Mouse (Mus musculus) midbrain, embryonic 13.5 days (tissue): ENCODE measurements around the gene Gstm5. TPM values are rescaled to one million over a fixed set of nuclear protein-coding genes. Genes with fewer than 3 reads are reported as not detected.
A peak's percentile ranks its signal among the peaks of the same experiment; 100 is the strongest.

Experiments
- ATAC-seq: fragments of 200-750 bp; cut with Nextera tagmentation; 2 replicates; pipeline ENCODE4 v1.8.0; 2017; ENCODE audit warnings: mild to moderate bottlenecking, moderate TSS enrichment, moderate library complexity
- H3K27ac ChIP-seq: fragments of 300-500 bp; sonication (generic); 2 replicates; pipeline ENCODE4 v1.5.1; 2015; ENCODE audit warnings: inconsistent platforms, mild to moderate bottlenecking, moderate library complexity
- H3K27me3 ChIP-seq: fragments of 300-500 bp; sonication (generic); 2 replicates; pipeline ENCODE4 v1.6.1; 2015; ENCODE audit warnings: mild to moderate bottlenecking, inconsistent platforms
- H3K36me3 ChIP-seq: fragments of 300-500 bp; sonication (generic); 2 replicates; pipeline ENCODE4 v1.6.1; 2015; ENCODE audit warnings: mild to moderate bottlenecking, inconsistent platforms
- H3K4me1 ChIP-seq: fragments of 300-500 bp; sonication (generic); replicated peaks from 2 replicates; pipeline ENCODE4 v1.6.1; 2015; ENCODE audit warnings: inconsistent platforms
- H3K4me2 ChIP-seq: fragments of 300-500 bp; sonication (generic); replicated peaks from 2 replicates; pipeline ENCODE4 v1.6.1; 2015; ENCODE audit warnings: moderate library complexity, mild to moderate bottlenecking, inconsistent platforms
- H3K4me3 ChIP-seq: fragments of 300-500 bp; sonication (generic); replicated peaks from 2 replicates; pipeline ENCODE4 v1.5.1; 2015; ENCODE audit warnings: mild to moderate bottlenecking, inconsistent platforms
- H3K9ac ChIP-seq: fragments of 300-500 bp; sonication (generic); replicated peaks from 2 replicates; pipeline ENCODE4 v1.6.1; 2015; ENCODE audit warnings: mild to moderate bottlenecking, inconsistent platforms
- H3K9me3 ChIP-seq: fragments of 300-500 bp; sonication (generic); 2 replicates; pipeline ENCODE4 v1.6.1; 2016; ENCODE audit warnings: mild to moderate bottlenecking, inconsistent platforms
- WGBS: fragments of 180-500 bp; shearing (Covaris S2); methylation state at CpG from one replicate; pipeline ENCODE4 v1.1.7; 2015; 5-methylcytosine and 5-hydroxymethylcytosine counted together
- polyA plus RNA-seq: library from polyadenylated mRNA; unstranded; fragments of >200 nt; fragmentation: Nextera tagmentation; extraction: Ambion mirVana; gene quantifications from 2 replicates; pipeline ENCODE4 v1.2.1, GENCODE M21; 2015

Gene Gstm5
- polyA plus RNA-seq: 236 and 245 TPM in 2 replicates

DNA sequence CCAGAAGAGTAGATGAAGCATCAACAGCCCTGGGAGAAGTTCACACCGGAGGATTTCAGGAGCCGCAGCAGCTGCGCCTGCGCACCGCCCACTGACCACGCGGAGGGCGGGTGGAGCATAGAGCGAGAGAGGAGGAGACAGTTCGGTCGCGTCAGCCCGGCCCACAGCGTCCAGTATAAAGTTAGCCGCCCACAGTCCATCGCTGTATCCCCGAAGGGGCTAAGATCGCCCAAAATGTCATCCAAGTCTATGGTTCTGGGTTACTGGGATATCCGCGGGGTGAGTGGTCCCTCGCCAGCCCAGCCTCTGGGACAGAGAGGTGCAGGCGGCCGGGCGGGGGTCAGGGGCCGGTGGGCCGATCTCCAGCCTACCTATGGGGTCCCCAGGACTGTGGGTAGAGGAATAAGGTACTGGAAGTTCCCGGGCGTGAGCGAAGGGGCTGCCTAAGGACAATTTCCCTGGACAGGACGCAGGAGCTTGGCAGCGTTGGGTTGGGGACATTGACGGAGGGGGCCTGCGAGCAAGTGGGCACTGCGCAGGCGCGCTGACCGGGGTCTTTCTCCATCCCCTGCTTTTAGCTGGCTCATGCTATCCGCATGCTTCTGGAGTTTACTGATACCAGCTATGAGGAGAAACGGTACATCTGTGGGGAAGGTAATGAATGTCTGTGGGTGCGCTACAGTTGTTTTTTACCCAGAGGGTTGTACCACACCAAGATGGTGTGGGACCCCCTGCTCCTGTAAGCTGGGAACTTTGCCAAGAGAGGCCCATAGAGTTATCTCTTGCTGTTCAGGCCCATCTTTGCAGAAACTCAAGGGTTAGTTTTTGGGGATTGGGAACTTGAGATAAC is at the start of gene Gstm5:
TSS of gene Gstm5 (plus strand) at position 102 of the 850 bp plus-strand sequence.
- peaks cover 12% of the 10 kb centered on the region for H3K4me1 ChIP-seq
- H3K4me3 ChIP-seq: peak within 1 kb of the TSS; percentile 69
- no peaks in the 10 kb centered on the region for H3K27me3 ChIP-seq
- no peaks in the 10 kb centered on the region for H3K9me3 ChIP-seq
- H3K27ac ChIP-seq: peak within 1 kb of the TSS; percentile 71
- H3K9ac ChIP-seq: peak within 1 kb of the TSS; percentile 81
- 5% methylated on average over 39 of the region's 40 CpGs for WGBS
- peak; percentile 97 for ATAC-seq
- H3K36me3 ChIP-seq: peaks cover 15% of the 10 kb centered on the region
- peak within 1 kb of the TSS; percentile 67 for H3K4me2 ChIP-seq

DNA sequence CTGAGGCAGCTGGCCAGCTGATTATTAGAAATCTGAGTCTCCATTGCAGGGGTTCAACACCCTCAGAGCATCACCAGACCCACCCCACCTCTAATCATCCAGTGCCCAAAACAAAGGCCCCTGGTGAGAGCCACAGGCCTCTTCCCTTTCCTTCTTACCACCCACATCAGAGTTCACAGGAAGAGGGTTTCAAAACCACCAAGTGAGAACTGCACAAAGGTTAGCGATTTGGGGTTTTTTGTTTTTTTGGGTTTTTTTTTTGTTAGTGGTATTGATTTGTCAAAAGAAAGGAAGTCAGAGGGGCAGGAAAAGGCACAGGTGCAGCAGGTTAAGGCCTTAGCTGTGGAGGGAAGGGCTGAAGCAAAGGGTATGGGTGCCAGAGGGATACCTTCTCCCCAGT is 49.4 kb upstream of the Gstm5 start:
- H3K4me1 ChIP-seq: peaks cover 40% of the 10 kb centered on the region
- ATAC-seq: no peak
- no peak overlapping the region for H3K4me3 ChIP-seq
- WGBS: 90% methylated on average over 1 of the region's 1 CpGs
- H3K27me3 ChIP-seq: no peaks in the 10 kb centered on the region
- no peaks in the 10 kb centered on the region for H3K36me3 ChIP-seq
- no peaks in the 10 kb centered on the region for H3K9me3 ChIP-seq
- no peak overlapping the region for H3K9ac ChIP-seq
- no peak overlapping the region for H3K27ac ChIP-seq
- no peak overlapping the region for H3K4me2 ChIP-seq

DNA sequence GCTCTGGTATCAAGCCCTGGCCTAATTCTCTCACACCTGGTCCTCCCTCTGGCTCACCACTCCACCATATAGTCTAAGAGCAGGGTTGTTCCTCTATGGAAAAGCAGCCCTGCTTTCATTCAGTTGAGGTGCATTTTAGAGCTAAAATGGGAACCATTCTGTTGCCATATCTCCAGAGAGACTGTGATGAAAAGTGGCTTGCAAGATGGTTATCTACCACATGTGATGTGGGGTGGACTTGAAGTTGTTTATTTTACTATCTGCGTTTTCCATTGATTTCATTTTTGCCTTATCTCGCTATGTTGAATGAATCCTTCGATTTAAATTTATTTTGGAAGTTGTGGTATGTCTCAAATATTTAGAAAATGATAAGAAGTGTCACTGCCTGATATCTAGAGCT is 48.8 kb upstream of the Gstm5 start:
- H3K27me3 ChIP-seq: no peaks in the 10 kb centered on the region
- H3K36me3 ChIP-seq: no peaks in the 10 kb centered on the region
- H3K9me3 ChIP-seq: no peaks in the 10 kb centered on the region
- no peak overlapping the region for H3K4me2 ChIP-seq
- no peak overlapping the region for H3K27ac ChIP-seq
- no peak overlapping the region for H3K9ac ChIP-seq
- peaks cover 40% of the 10 kb centered on the region for H3K4me1 ChIP-seq
- ATAC-seq: no peak
- WGBS: 93% methylated on average over 3 of the region's 3 CpGs
- H3K4me3 ChIP-seq: no peak overlapping the region

DNA sequence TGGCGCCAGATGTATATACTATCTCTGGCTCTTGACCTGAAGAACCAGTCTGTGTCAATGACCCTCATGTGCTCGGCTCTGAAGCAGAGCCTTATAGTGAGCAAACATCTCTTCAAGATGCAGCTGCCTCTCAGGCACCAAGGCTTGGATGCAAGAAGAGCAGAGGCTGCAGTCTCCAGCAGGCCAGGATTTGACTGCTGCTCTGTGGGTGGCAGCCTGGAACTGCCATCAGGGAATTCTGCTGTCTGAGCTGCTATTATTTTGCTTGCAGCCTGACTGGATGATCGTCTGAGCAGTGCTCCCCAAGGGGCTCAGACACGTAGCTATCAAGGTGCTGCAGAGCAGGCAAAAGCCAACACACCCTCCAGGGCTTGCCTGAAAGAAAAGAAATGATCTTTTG is 47.5 kb upstream of the Gstm5 start:
- Histone ChIP-seq H3K27ac (no peak overlapping the region), H3K36me3 (no peaks in the 10 kb centered on the region), H3K4me1 (peaks cover 40% of the 10 kb centered on the region), H3K9ac (no peak overlapping the region), H3K27me3 (no peaks in the 10 kb centered on the region), H3K9me3 (no peaks in the 10 kb centered on the region), H3K4me2 (no peak overlapping the region), H3K4me3 (no peak overlapping the region)
- ATAC-seq: no peak
- 36% methylated on average over 4 of the region's 4 CpGs for WGBS

DNA sequence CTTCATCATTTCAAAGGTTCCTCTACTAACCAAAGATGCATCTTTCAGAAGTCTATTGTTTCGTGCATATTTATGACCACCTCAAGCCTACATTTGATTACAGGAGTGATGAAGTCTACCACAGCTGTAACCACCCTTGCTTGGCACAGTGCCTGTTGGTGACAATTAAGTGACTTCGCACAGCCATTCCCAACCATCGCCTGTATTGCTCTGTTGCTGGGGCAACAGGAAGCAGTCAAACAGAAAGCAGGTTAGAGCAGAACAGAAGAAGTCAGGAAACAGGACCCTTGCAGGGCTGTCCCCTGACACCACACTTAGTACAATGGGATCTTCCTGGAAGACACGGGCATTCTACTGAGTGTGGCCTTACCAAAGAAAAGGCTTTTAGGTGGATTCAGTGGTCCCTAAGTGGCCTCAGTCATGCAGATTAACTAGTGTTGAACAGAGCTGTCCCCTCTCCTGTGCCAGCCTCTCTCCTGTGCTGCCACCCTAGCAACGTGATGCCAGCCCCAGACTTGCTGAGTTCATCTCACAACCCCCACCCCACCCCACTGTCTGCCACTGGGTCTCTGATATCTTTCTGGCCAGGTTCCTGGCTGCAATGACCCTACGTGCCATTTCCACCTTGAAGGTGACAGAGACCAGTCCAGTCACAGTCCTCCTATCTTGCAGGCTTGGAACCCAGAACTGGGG is 46.5 kb upstream of the Gstm5 start:
- ATAC-seq: peak; percentile 15
- H3K9ac ChIP-seq: no peak overlapping the region
- H3K9me3 ChIP-seq: no peaks in the 10 kb centered on the region

DNA sequence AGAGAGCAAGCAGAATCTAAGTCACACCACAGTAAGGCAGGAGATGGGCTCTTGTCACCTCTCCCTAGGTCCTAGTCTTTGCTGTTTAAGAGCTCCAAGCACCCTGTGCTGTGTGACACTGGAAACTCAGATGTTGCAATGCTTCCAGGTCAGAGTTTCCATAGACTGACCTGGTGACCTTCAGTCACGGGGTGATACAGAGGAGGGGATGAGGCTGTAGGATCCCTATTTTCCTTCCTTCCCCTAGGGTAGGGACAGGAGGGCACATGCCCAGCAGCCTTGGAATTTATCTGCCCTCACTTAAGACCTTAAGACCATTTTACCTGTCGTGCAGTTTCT is 46.0 kb upstream of the Gstm5 start:
- no peak overlapping the region for H3K27ac ChIP-seq
- ATAC-seq: no peak
- H3K9me3 ChIP-seq: no peaks in the 10 kb centered on the region
- no peak overlapping the region for H3K4me2 ChIP-seq
- H3K36me3 ChIP-seq: no peaks in the 10 kb centered on the region
- H3K27me3 ChIP-seq: no peaks in the 10 kb centered on the region
- no peak overlapping the region for H3K4me3 ChIP-seq
- H3K9ac ChIP-seq: no peak overlapping the region
- peaks cover 33% of the 10 kb centered on the region for H3K4me1 ChIP-seq
- WGBS: 86% methylated on average over 2 of the region's 2 CpGs

More for the DNA sequence above, 46.5 kb upstream of the Gstm5 start:
- H3K4me3 ChIP-seq: no peak overlapping the region
- no peaks in the 10 kb centered on the region for H3K27me3 ChIP-seq
- no peaks in the 10 kb centered on the region for H3K36me3 ChIP-seq
- H3K4me1 ChIP-seq: peaks cover 38% of the 10 kb centered on the region
- H3K4me2 ChIP-seq: no peak overlapping the region
- 55% methylated on average over 6 of the region's 6 CpGs for WGBS
- H3K27ac ChIP-seq: peak overlapping the region; percentile 3; the same call in 1 of the 2 replicates

DNA sequence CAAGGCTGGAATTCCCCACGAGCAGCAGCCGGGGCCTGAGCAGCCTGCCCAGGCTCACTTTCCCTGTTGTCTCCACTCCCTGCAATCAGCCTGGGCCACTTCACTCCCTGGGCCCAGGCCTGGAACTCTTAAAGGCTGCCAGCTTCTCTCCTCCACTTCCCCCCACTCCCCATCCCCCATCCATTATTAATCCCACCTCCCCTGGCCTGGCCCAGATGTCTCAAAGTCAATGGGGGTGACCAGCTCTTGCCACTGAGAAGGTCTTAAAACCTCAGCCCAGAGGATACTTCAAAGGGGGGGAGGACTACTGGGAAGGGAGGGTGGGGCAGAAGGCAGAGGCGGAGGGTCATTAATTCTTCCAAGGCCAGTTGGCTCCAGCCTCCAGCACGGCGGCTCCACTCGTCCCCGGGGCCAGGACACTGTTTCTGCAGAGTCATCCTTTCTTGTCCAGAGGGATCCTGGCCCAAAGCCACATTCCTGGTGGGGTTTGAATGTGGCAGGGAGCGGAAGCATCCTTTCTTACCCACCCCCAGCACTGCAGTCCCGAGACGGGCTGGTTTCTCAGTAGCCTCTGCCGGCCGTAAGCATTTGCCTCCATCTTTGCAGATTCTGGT is 45.1 kb upstream of the Gstm5 start:
- Histone ChIP-seq H3K36me3 (no peaks in the 10 kb centered on the region), H3K4me2 (peak overlapping the region; percentile 34), H3K27me3 (no peaks in the 10 kb centered on the region), H3K4me1 (peaks cover 31% of the 10 kb centered on the region), H3K9ac (no peak overlapping the region), H3K9me3 (no peaks in the 10 kb centered on the region), H3K4me3 (peak overlapping the region; percentile 3), H3K27ac (peak overlapping the region; percentile 47)
- 13% methylated on average over 12 of the region's 12 CpGs for WGBS
- peak; percentile 47 for ATAC-seq

DNA sequence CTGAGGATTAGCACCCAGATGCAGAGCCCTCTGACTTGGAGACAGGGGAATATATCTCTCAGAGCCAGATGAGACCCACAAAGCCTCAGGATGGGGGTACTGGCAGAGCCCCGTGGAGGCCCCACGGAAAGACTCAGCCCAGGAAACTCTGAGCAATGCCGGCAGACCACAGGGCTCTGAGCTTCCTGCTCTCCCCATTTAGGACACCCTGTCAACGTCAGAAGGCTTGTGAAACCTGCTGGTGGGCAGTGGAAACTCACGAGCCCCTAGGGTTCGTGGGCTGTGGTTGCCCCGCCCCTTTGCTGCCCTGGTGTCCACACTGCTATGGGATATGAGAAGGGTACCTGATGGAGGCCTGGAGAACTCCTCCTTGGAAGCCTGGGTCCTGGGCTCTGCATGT is 42.8 kb upstream of the Gstm5 start:
- 67% methylated on average over 7 of the region's 7 CpGs for WGBS
- Histone ChIP-seq H3K4me2 (no peak overlapping the region), H3K9me3 (no peaks in the 10 kb centered on the region), H3K4me3 (no peak overlapping the region), H3K9ac (no peak overlapping the region), H3K36me3 (no peaks in the 10 kb centered on the region), H3K27ac (no peak overlapping the region), H3K4me1 (peaks cover 31% of the 10 kb centered on the region), H3K27me3 (no peaks in the 10 kb centered on the region)
- no peak for ATAC-seq

DNA sequence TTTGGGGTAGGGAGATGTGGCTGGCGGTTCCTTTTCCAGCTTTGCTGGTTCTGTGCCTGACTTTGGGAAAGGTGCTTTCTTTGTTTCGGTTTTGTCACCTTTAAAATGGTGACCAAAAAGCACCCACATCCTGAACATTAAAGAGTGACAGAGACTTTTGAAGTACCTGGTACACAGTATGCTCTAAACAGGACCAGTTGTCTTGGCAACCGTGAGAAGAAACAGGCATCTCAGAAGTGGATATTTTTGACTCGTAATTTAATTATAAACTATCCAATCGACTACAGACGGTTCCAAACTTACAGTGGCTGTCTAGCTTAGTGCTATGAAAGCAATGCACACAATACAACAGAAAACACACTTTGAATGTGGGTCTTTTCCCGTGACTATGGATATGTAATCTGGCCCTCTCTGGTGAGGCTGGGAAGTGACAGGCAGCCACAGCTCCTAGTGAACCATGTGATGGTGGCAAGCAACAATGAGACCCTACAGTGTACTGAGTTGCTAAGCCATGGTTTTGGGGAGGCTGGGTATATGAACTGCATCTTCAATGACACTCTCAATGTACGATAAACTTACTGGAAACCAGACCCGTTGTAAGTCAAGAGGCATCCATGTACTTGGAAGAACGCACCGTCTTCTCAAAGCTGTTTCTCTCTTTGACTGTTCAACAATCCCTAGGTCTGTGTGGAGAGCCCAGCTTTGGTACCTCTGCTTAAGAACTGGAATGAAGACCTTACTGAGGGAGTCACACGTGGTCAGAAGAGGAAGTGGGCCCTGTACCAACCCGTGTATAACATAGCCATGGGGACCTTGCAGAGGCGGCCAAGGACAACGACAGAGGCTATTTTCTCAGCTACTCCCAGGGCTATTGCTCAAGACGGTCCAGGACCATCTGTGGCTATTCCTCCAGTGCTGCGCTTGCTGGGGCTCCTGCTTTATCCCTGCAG is 42.1 kb upstream of the Gstm5 start:
- H3K4me1 ChIP-seq: peaks cover 25% of the 10 kb centered on the region
- no peaks in the 10 kb centered on the region for H3K27me3 ChIP-seq
- H3K4me3 ChIP-seq: no peak overlapping the region
- H3K27ac ChIP-seq: no peak overlapping the region
- H3K9me3 ChIP-seq: no peaks in the 10 kb centered on the region
- no peaks in the 10 kb centered on the region for H3K36me3 ChIP-seq
- no peak overlapping the region for H3K4me2 ChIP-seq
- no peak overlapping the region for H3K9ac ChIP-seq
- no peak for ATAC-seq
- 85% methylated on average over 17 of the region's 17 CpGs for WGBS

DNA sequence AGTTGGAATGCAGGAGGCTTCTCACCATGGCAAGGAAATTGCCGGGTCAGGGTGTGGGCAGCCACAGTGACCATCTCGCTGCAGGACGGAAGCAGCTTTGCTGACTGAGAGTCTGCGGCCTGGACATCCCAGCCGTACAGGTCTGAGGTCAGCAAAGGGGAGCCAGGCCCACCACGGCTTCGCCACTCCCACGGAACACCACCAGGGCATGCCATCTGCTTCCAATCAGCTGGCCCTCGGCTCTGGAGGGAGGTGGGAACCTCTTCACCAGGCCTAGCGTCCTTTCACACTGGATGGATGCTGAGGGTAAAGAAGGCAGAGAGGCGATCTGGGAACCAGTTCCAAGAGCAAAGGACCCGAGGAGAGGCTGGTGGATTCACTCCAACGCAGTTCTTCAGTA is 40.3 kb upstream of the Gstm5 start:
- no peak overlapping the region for H3K4me2 ChIP-seq
- no peaks in the 10 kb centered on the region for H3K27me3 ChIP-seq
- ATAC-seq: no peak
- H3K9me3 ChIP-seq: no peaks in the 10 kb centered on the region
- no peak overlapping the region for H3K4me3 ChIP-seq
- no peak overlapping the region for H3K27ac ChIP-seq
- H3K4me1 ChIP-seq: peaks cover 7% of the 10 kb centered on the region
- WGBS: 85% methylated on average over 13 of the region's 13 CpGs
- no peak overlapping the region for H3K9ac ChIP-seq
- no peaks in the 10 kb centered on the region for H3K36me3 ChIP-seq

DNA sequence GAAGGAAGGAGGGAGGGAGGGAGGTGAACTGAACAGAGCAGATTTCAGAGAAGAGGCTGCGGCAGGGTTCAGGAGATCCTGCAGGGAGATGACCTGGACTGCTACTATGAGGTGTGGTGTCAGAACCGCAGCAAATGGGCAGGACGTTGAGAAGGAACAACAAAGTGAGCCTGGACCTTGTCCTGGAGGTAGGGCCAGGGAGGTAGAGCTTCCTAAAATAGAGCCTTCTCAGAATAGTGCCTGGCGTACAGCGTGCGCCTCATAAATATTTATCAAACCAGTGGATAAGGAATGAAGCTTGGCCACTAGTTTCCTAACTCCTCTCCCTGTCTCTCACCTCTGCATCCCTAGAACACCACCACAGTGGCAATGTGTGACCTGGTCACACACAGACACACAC is 38.0 kb upstream of the Gstm5 start:
- no peaks in the 10 kb centered on the region for H3K27me3 ChIP-seq
- 61% methylated on average over 6 of the region's 6 CpGs for WGBS

More for the DNA sequence above, 38.0 kb upstream of the Gstm5 start:
- Histone ChIP-seq H3K4me2 (no peak overlapping the region), H3K4me3 (no peak overlapping the region), H3K27ac (no peak overlapping the region), H3K9me3 (no peaks in the 10 kb centered on the region), H3K9ac (no peak overlapping the region), H3K4me1 (no peaks in the 10 kb centered on the region), H3K36me3 (no peaks in the 10 kb centered on the region)
- ATAC-seq: no peak
